In the genomic region with DNA sequence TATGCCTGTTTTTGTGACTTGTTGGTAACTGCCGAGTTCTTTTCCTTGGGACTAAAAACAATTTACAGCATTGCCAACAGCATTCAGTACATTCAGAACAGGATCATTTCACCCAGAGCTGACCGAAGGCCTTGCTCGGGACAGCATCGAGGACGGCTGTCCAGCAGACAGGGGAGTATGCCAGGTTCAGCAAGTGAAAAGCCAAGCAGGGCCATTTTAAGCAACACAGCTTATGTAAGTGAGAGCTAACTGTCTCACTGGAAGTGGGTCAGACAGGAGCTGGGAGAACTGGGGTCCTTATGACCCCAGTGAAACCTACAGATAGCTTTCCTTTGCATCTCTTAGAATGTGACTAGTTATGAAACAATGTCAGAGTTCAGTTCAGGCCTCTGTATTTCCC, we compare ENCODE assay signal across 9 mouse cellular contexts. TPM values are rescaled to one million over a fixed set of nuclear protein-coding genes. Genes with fewer than 3 reads are reported as not detected.
DNase-seq lines count a peak whose midpoint lies in the region; ATAC-seq and TF ChIP-seq lines count a peak whose summit lies in the region.
"Had no signal": no experiment of that assay in that cellular context is flagged by ENCODE, and none has a peak within 500 bp of the region (broad histone marks: within the 10 kb centered on the region; RNA-seq: fewer than 3 reads in every experiment).

No protein-coding gene starts in this region.

- peak overlapping the region; percentile 38 for H3K4me3 ChIP-seq in gastrocnemius, adult 2 months
- no peak overlapping the region for H3K4me3 ChIP-seq in intestine, embryonic 16.5 days (ENCODE audit: low read length)
- H3K4me3 ChIP-seq in forebrain, embryonic 12.5 days (replicated peaks), result no peak overlapping the region
- H3K4me3 ChIP-seq: limb, embryonic 15.5 days had no signal

- H3K9me3 ChIP-seq in intestine, embryonic 16.5 days (ENCODE audit: control insufficient read depth, low read length), result no peaks in the 10 kb centered on the region
- no peaks in the 10 kb centered on the region for H3K9me3 ChIP-seq in forebrain, embryonic 12.5 days
- H3K9me3 ChIP-seq: limb, embryonic 15.5 days had no signal

- peak; percentile 17 for ATAC-seq in intestine, embryonic 16.5 days
- no peak for ATAC-seq in forebrain, embryonic 12.5 days (ENCODE audit: low FRiP score)
- ATAC-seq: forebrain, embryonic 16.5 days had no signal

- H3K4me1 ChIP-seq in intestine, embryonic 16.5 days (ENCODE audit: control insufficient read depth, insufficient read depth, low read length), result peaks cover 13% of the 10 kb centered on the region
- H3K4me1 ChIP-seq in forebrain, embryonic 12.5 days, result no peaks in the 10 kb centered on the region

- TF ChIP-seq CTCF in gastrocnemius, adult 2 months (IDR thresholded peaks at IDR 0.05), result no peak

- H3K4me2 ChIP-seq in intestine, embryonic 16.5 days (ENCODE audit: low read depth, low read length), result no peak overlapping the region
- H3K4me2 ChIP-seq in forebrain, embryonic 12.5 days, result no peak overlapping the region
- H3K4me2 ChIP-seq: limb, embryonic 15.5 days had no signal

- WGBS in intestine, embryonic 16.5 days, result 54% methylated on average over 5 of the region's 5 CpGs
- WGBS in forebrain, embryonic 12.5 days, result 91% methylated on average over 5 of the region's 5 CpGs

- peak overlapping the region; percentile 91 for H3K27ac ChIP-seq in gastrocnemius, adult 2 months
- peak overlapping the region; percentile 88 for H3K27ac ChIP-seq in intestine, embryonic 16.5 days (ENCODE audit: low read length)
- no peak overlapping the region for H3K27ac ChIP-seq in forebrain, embryonic 12.5 days
- H3K27ac ChIP-seq: limb, embryonic 15.5 days had no signal

- DNase-seq in urinary bladder, postnatal 14 days (ENCODE audit: low spot score), result peak; percentile 39
- DNase-seq in urinary bladder, postnatal 4 days (ENCODE audit: low spot score in 2 of 2), result no peak
- DNase-seq in gastrocnemius, adult 2 months, result peak; percentile 85
- DNase-seq in testis, postnatal 14 days (ENCODE audit: low spot score), result peak; percentile 28
- no peak for DNase-seq in left cerebral cortex, postnatal 10 days (ENCODE audit: extremely low spot score in 1 of 2, low spot score in 2 of 2)

- H3K36me3 ChIP-seq in intestine, embryonic 16.5 days (ENCODE audit: control insufficient read depth, insufficient read depth, low read length), result no peaks in the 10 kb centered on the region
- no peaks in the 10 kb centered on the region for H3K36me3 ChIP-seq in forebrain, embryonic 12.5 days (replicated peaks)
- H3K36me3 ChIP-seq: limb, embryonic 15.5 days had no signal

- peak overlapping the region; percentile 10; the same call in 1 of the 2 replicates for H3K9ac ChIP-seq in intestine, embryonic 16.5 days (ENCODE audit: low read depth, low read length)
- no peak overlapping the region for H3K9ac ChIP-seq in forebrain, embryonic 12.5 days
- H3K9ac ChIP-seq: limb, embryonic 15.5 days had no signal

- H3K27me3 ChIP-seq in intestine, embryonic 16.5 days (replicated peaks; ENCODE audit: control insufficient read depth, insufficient read depth, low read length), result no peaks in the 10 kb centered on the region
- H3K27me3 ChIP-seq in forebrain, embryonic 12.5 days, result no peaks in the 10 kb centered on the region
- H3K27me3 ChIP-seq: limb, embryonic 15.5 days had no signal

- intact Hi-C loops in gastrocnemius, adult 2 months (cut with DNase I), result loop anchor here (1.0 to 5.0 kb wide), 2 partner anchors 55 to 82 kb away; no protein-coding TSS in a partner anchor
- intact Hi-C loops in left cerebral cortex, postnatal 10 days (cut with DNase I), result no loop called here

RNA-seq across cellular contexts. Expression of a gene that starts 57.2 kb away (rescaled TPM):
- 100 to 1,000 TPM in 1 of 2 experiments, 10 to 100 TPM in 1; 21.1 to 141 TPM for total RNA-seq in gastrocnemius, adult 2 months (2021)
- 36.2 and 40.9 TPM in 2 replicates for polyA plus RNA-seq in intestine, embryonic 16.5 days (2015; fragmentation: Nextera tagmentation; extraction: Ambion mirVana)
- polyA plus RNA-seq in forebrain, embryonic 12.5 days (2016; fragmentation: Nextera tagmentation; extraction: Ambion mirVana), result 62.1 and 76.5 TPM in 2 replicates
- total RNA-seq in left cerebral cortex, postnatal 10 days (2021), result 10 to 100 TPM; 28.1 to 30.4 TPM

Comparison
In these comparisons a context has a peak if more than half of its experiments do, and no peak if none do; other contexts are left out.
1. DNase-seq: peak in urinary bladder, postnatal 14 days (single experiment), gastrocnemius, adult 2 months (single experiment) and testis, postnatal 14 days (single experiment); none in urinary bladder, postnatal 4 days (0 of 2) and left cerebral cortex, postnatal 10 days (0 of 2).